Mouse (Mus musculus) embryo, embryonic 10 days (tissue): ENCODE results near the gene Fzr1.

Experiments
- DNase-seq: peaks from one replicate; pipeline ENCODE4 v3.0.0-alpha.2; 2015; ENCODE audit warnings: low spot score

The Fzr1 gene

GRCm38 (mm10) chr10:81355533-81355932 lies 22.8 kb downstream of the Fzr1 start:
- no peak for DNase-seq

- no peak for DNase-seq
These were observed 23.4 kb downstream of the Fzr1 start for GRCm38 (mm10) chr10:81354738-81355477.

- no peak for DNase-seq
These were observed 26.5 kb downstream of the Fzr1 start for GRCm38 (mm10) chr10:81351678-81352291.

- peak; percentile 99 for DNase-seq
These were observed 27.8 kb downstream of the Fzr1 start, which contains the start of gene Hmg20b for GRCm38 (mm10) chr10:81350351-81351063. Gene Hmg20b, minus strand, starts transcription at chr10:81350480.

GRCm38 (mm10) chr10:81349961-81350350 lies 28.4 kb downstream of the Fzr1 start:
- DNase-seq, result no peak

- peak; percentile 72 for DNase-seq
These were observed 29.2 kb downstream of the Fzr1 start for GRCm38 (mm10) chr10:81349146-81349545.

GRCm38 (mm10) chr10:81346453-81347067 lies 31.8 kb downstream of the Fzr1 start:
- peak; percentile 85 for DNase-seq

GRCm38 (mm10) chr10:81345162-81345534 lies 33.2 kb downstream of the Fzr1 start:
- DNase-seq, result no peak

- no peak for DNase-seq
These were observed 33.7 kb downstream of the Fzr1 start for GRCm38 (mm10) chr10:81344421-81345161.

GRCm38 (mm10) chr10:81342686-81343505 lies 35.4 kb downstream of the Fzr1 start, which contains the start of gene Gipc3:
Gene Gipc3, minus strand, starts transcription at chr10:81343266.
- DNase-seq, result no peak

GRCm38 (mm10) chr10:81341333-81341949 lies 36.9 kb downstream of the Fzr1 start:
- DNase-seq, result peak; percentile 70

GRCm38 (mm10) chr10:81340551-81341332 lies 37.6 kb downstream of the Fzr1 start:
- no peak for DNase-seq

GRCm38 (mm10) chr10:81336558-81336957 lies 41.8 kb downstream of the Fzr1 start:
- no peak for DNase-seq

- peak; percentile 63 for DNase-seq
These were observed 42.6 kb downstream of the Fzr1 start for GRCm38 (mm10) chr10:81335393-81336340.

GRCm38 (mm10) chr10:81334324-81334723 lies 44.0 kb downstream of the Fzr1 start:
- no peak for DNase-seq

- DNase-seq, result no peak
These were observed 46.0 kb downstream of the Fzr1 start for GRCm38 (mm10) chr10:81332277-81332676.

- no peak for DNase-seq
These were observed 48.3 kb downstream of the Fzr1 start for GRCm38 (mm10) chr10:81330007-81330406.

- DNase-seq, result peak; percentile 43
These were observed 48.9 kb downstream of the Fzr1 start for GRCm38 (mm10) chr10:81329194-81329975.
